Mouse (Mus musculus) thymus, adult 18-20 months (tissue): Measurements from ENCODE around the gene Zfp558.
"Not testable (repeated sequence)": the region's sequence is repeated elsewhere in the genome, so short reads cannot be mapped to it uniquely, and the experiment has no call there.

ENCODE experiments used
- DNase-seq, 2 experiments: peaks; one replicate each; pipeline ENCODE4 v3.0.0; 2022; ENCODE audit warnings: mixed read lengths in 2 of 2

Gene Zfp558

DNA sequence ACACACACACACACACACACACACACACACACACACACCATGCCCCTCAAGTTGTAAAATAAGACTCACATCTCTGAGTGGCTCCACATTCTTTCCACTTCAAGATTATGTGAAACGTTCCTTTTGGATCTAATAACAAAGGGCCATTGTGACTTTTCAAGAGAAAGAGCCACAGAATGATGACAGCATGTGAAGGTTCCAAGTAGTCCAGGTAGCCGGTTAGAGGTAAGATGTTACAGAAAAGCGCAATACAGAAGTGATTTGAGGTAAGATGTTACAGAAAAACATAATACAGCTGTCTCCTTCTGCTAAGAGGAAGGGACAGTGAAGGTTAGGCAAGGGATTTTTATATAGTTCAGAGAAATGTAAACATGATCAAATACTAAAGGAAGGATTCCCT is at the start of gene Zfp558, which contains the start of gene Mbd3l1:
TSS of gene Zfp558 (minus strand) at position 101 of the 400 bp plus-strand sequence.
TSS of gene Mbd3l1 (plus strand) at position 192 of the 400 bp plus-strand sequence.
- DNase-seq: no peak

DNA sequence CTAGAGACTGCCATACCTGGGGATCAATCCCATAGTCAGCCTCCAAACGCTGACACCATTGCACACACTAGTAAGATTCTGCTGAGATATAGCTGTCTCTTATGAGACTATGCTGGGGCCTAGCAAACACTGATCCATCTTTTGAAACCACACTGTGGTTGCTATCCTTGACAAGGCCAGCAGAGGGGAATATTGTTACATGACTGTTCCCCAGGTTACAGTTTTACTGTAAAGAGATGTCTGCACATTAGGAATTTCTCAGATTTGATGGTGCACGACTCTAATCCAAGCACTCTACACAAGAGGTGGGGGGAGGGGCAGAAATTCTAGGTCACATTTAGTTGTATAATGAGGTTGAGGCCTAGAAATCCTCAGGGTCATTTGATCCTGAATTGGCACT is 30.0 kb upstream of the Zfp558 start:
- DNase-seq: no peak

- peak; percentile 58 to 61 for DNase-seq
Observed at GRCm38 (mm10) chr9:18473324-18474128, 4.5 kb downstream of the Zfp558 start.

GRCm38 (mm10) chr9:18468005-18468404 is 10.1 kb downstream of the Zfp558 start:
- DNase-seq: no peak

GRCm38 (mm10) chr9:18467350-18467749 is 10.7 kb downstream of the Zfp558 start:
- DNase-seq: no peak

DNA sequence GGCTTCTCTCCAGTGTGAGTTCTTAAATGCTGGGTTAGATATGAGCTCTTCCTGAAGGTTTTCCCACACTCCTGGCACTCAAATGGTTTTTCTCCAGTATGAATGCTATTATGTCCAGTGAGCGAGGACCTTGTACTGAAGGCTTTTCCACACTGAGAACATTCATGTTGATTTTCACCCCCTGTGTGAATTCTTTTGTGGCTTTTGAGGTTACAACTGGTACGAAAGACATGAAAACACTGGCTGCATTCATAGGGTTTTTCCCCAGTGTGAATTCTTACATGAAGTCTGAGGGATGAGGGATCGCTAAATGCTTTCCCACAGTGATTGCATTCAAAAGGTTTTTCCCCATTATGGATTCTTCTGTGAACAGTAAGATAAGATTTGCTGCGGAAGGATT is 21.5 kb downstream of the Zfp558 start:
- DNase-seq: no peak

GRCm38 (mm10) chr9:18431687-18432086 is 46.4 kb downstream of the Zfp558 start:
- no peak for DNase-seq

DNA sequence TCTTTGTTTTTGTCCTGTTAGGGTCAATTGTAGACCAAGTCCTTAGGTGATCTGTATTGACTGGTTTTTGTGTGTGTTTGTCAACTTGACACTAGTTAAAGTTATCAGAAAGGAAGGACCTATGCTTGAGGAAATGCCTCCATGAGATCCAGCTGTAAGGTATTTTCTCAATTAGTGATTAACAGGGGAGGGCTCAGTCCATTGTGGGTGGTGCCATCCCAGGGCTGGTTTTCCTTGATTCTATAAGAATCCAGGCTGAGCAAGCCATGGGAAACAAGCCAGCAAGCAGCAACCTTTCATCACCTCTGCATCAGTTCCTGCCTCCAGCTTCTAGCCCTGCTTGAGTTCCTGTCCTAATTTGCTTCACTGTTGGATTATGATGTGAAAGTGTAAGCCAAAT is 47.7 kb downstream of the Zfp558 start, which contains the start of gene Mbd3l2:
TSS of gene Mbd3l2 (plus strand) at position 301 of the 400 bp plus-strand sequence.
- no peak for DNase-seq

- not testable (repeated sequence) for DNase-seq
Observed at GRCm38 (mm10) chr9:18412371-18412770, 65.7 kb downstream of the Zfp558 start.
